Mouse (Mus musculus): ENCODE measurements around the gene Pbld2.
A peak's percentile ranks its signal among the peaks of the same experiment; 100 is the strongest.

Gene Pbld2

GRCm38 (mm10) chr10:63062696-63063095 lies 38.6 kb downstream of the Pbld2 start:
- no peak for DNase-seq (ENCODE audit: low spot score)

GRCm38 (mm10) chr10:63063365-63063764 lies 39.2 kb downstream of the Pbld2 start:
- DNase-seq (ENCODE audit: low spot score), result no peak

GRCm38 (mm10) chr10:63064516-63064915 lies 40.4 kb downstream of the Pbld2 start:
- DNase-seq (ENCODE audit: low spot score), result no peak

- DNase-seq (ENCODE audit: low spot score), result no peak
Observed at GRCm38 (mm10) chr10:63065561-63065960, 41.4 kb downstream of the Pbld2 start.

- DNase-seq (ENCODE audit: low spot score), result peak; percentile 89
Observed at GRCm38 (mm10) chr10:63065988-63066387, 41.9 kb downstream of the Pbld2 start.

GRCm38 (mm10) chr10:63086304-63086703 lies 62.2 kb downstream of the Pbld2 start:
- DNase-seq (ENCODE audit: low spot score), result no peak

GRCm38 (mm10) chr10:63089103-63089757 lies 65.1 kb downstream of the Pbld2 start:
- DNase-seq (ENCODE audit: low spot score), result no peak

- no peak for DNase-seq (ENCODE audit: low spot score)
Observed at GRCm38 (mm10) chr10:63089758-63090571, 65.8 kb downstream of the Pbld2 start.

GRCm38 (mm10) chr10:63091915-63092314 lies 67.8 kb downstream of the Pbld2 start:
- DNase-seq (ENCODE audit: low spot score), result no peak

GRCm38 (mm10) chr10:63092616-63093550 lies 68.8 kb downstream of the Pbld2 start:
- DNase-seq (ENCODE audit: low spot score), result no peak

GRCm38 (mm10) chr10:63096757-63097156 lies 72.6 kb downstream of the Pbld2 start:
- DNase-seq (ENCODE audit: low spot score), result no peak

GRCm38 (mm10) chr10:63098191-63098590 lies 74.1 kb downstream of the Pbld2 start:
- no peak for DNase-seq (ENCODE audit: low spot score)

- no peak for DNase-seq (ENCODE audit: low spot score)
Observed at GRCm38 (mm10) chr10:63099521-63099920, 75.4 kb downstream of the Pbld2 start, which contains the start of gene Atoh7. Atoh7 (plus strand) TSS chr10:63099651.

GRCm38 (mm10) chr10:63099941-63100562 lies 75.9 kb downstream of the Pbld2 start:
- DNase-seq (ENCODE audit: low spot score), result peak; percentile 64

- DNase-seq (ENCODE audit: low spot score), result no peak
Observed at GRCm38 (mm10) chr10:63100657-63101056, 76.5 kb downstream of the Pbld2 start.
